Mouse (Mus musculus) kidney, embryonic 16.5 days (tissue): ENCODE measurements around the gene Retnlg. TPM values are rescaled to one million over a fixed set of nuclear protein-coding genes. Genes with fewer than 3 reads are reported as not detected.
"Not testable (repeated sequence)": the region's sequence is repeated elsewhere in the genome, so short reads cannot be mapped to it uniquely, and the experiment has no call there.

Experiments used
- ATAC-seq: fragments of 200-750 bp; cut with Nextera tagmentation; 2 replicates; pipeline ENCODE4 v1.8.0; 2017; ENCODE audit warnings: moderate TSS enrichment; ENCODE audit not compliant: low FRiP score, low TSS enrichment
- H3K27ac ChIP-seq: fragments of 300-500 bp; sonication (generic); 2 replicates; pipeline ENCODE4 v1.5.1; 2014; ENCODE audit warnings: low read length
- H3K27me3 ChIP-seq: fragments of 300-500 bp; sonication (generic); 2 replicates; pipeline ENCODE4 v1.6.1; 2014; ENCODE audit warnings: low read length, control low read depth, mixed read lengths; ENCODE audit not compliant: insufficient read depth
- H3K36me3 ChIP-seq: fragments of 300-500 bp; sonication (generic); 2 replicates; pipeline ENCODE4 v1.6.1; 2014; ENCODE audit warnings: low read length, control low read depth, mixed read lengths; ENCODE audit not compliant: insufficient read depth
- H3K4me1 ChIP-seq: fragments of 300-500 bp; sonication (generic); 2 replicates; pipeline ENCODE4 v1.6.1; 2014; ENCODE audit warnings: low read length, control low read depth, mixed read lengths; ENCODE audit not compliant: insufficient read depth
- H3K4me2 ChIP-seq: fragments of 300-500 bp; sonication (generic); replicated peaks from 2 replicates; pipeline ENCODE4 v1.6.1; 2014; ENCODE audit warnings: low read depth, low read length
- H3K4me3 ChIP-seq: fragments of 300-500 bp; sonication (generic); 2 replicates; pipeline ENCODE4 v1.5.1; 2014; ENCODE audit warnings: mild to moderate bottlenecking, low read length
- H3K9ac ChIP-seq: fragments of 300-500 bp; sonication (generic); replicated peaks from 2 replicates; pipeline ENCODE4 v1.6.1; 2014; ENCODE audit warnings: low read length
- H3K9me3 ChIP-seq: fragments of 300-500 bp; sonication (generic); 2 replicates; pipeline ENCODE4 v1.6.1; 2016; ENCODE audit warnings: low read length, control low read depth
- WGBS: fragments of 180-500 bp; shearing (Covaris S2); extraction: QIAGEN DNeasy Blood & Tissue Kit; methylation state at CpG from one replicate; pipeline ENCODE4 v1.1.7; 2014; 5-methylcytosine and 5-hydroxymethylcytosine counted together
- polyA plus RNA-seq: library from polyadenylated mRNA; unstranded; fragments of >200 nt; fragmentation: Nextera tagmentation; extraction: Ambion mirVana; gene quantifications from 2 replicates; pipeline ENCODE4 v1.2.1, GENCODE M21; 2015

The Retnlg gene
- 0.54 and 1.9 TPM in 2 replicates for polyA plus RNA-seq

DNA sequence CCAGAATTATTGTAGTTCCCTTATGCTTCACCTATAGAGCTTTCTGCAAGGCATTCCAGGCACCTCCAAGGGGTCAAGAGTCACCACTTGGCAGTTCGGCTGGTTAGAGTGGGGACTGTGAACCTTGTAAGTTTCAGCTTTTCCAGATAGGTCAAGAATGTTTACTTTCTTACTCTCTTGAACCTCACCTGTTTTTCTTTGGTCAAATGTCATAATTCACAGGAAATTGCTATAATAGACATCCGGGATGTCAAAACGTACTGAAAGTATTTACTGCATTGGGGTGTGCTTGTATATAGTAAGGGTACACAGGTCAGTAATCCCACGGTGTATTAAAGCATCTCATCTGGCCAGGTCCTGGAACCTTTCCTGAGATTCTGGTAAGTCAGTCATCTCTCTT lies at the start of gene Retnlg:
TSS of gene Retnlg (plus strand) at position 301 of the 400 bp plus-strand sequence.
- H3K4me2 ChIP-seq, result no peak within 1 kb of the TSS
- no peak within 1 kb of the TSS for H3K27ac ChIP-seq
- no peak within 1 kb of the TSS for H3K9ac ChIP-seq
- 61% methylated on average over 4 of the region's 4 CpGs for WGBS
- H3K4me3 ChIP-seq, result no peak within 1 kb of the TSS
- no peaks in the 10 kb centered on the region for H3K36me3 ChIP-seq
- no peaks in the 10 kb centered on the region for H3K27me3 ChIP-seq
- no peaks in the 10 kb centered on the region for H3K4me1 ChIP-seq
- H3K9me3 ChIP-seq, result no peaks in the 10 kb centered on the region
- ATAC-seq, result no peak

- Histone ChIP-seq H3K36me3 (no peaks in the 10 kb centered on the region), H3K9me3 (no peaks in the 10 kb centered on the region), H3K27ac (no peak overlapping the region), H3K4me3 (no peak overlapping the region), H3K4me1 (no peaks in the 10 kb centered on the region), H3K4me2 (no peak overlapping the region), H3K9ac (no peak overlapping the region), H3K27me3 (no peaks in the 10 kb centered on the region)
- no peak for ATAC-seq
- 84% methylated on average over 3 of the region's 3 CpGs for WGBS
Observed at GRCm38 (mm10) chr16:48826474-48826873, 45.9 kb upstream of the Retnlg start.

GRCm38 (mm10) chr16:48827625-48828024 lies 44.8 kb upstream of the Retnlg start:
- Histone ChIP-seq H3K27ac (no peak overlapping the region), H3K4me2 (no peak overlapping the region), H3K27me3 (no peaks in the 10 kb centered on the region), H3K36me3 (no peaks in the 10 kb centered on the region), H3K9me3 (no peaks in the 10 kb centered on the region), H3K9ac (no peak overlapping the region), H3K4me1 (no peaks in the 10 kb centered on the region), H3K4me3 (no peak overlapping the region)
- no peak for ATAC-seq
- WGBS, result 23% methylated on average over 1 of the region's 1 CpGs

DNA sequence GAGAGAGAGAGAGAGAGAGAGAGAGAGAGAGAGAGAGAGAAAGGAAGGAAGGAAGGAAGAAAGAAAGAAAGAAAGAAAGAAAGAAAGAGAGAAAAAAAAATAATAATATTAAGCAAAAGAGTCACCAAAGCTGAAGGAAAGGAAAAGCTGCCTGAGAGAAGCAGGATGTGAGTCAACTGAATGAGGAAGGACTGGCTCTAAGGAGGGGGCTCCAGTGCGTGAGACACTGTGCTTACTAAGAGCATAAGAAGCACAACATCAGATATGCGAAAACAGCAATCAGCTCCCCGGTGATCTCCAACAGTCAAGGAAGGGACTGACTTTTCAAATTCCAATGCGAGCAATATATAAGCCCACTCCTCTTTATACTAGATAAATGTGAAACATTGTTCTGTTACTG lies 43.4 kb upstream of the Retnlg start:
- Histone ChIP-seq H3K27me3 (no peaks in the 10 kb centered on the region), H3K27ac (no peak overlapping the region), H3K4me2 (no peak overlapping the region), H3K9me3 (no peaks in the 10 kb centered on the region), H3K36me3 (no peaks in the 10 kb centered on the region), H3K9ac (no peak overlapping the region), H3K4me3 (no peak overlapping the region), H3K4me1 (no peaks in the 10 kb centered on the region)
- no peak for ATAC-seq
- WGBS, result 82% methylated on average over 4 of the region's 4 CpGs

DNA sequence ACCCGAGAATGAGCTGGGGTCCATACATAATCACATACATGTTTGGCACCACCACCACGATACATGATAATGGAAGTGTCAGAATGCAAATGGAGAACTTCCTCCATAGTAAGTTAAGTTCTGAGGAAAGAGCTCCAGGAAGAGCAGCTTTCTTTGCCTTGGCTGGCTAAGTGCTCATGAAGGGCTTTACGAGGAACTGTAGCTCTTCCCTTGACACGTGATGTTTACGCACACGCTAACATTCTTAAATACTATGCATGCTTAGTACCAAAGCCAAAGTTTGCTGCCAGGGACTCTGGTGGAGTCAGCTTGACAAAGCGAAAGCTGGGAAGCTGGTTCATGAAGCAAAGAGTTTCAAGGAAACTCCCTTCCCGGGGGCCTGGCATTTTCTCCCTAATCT lies 40.4 kb upstream of the Retnlg start:
- Histone ChIP-seq H3K4me1 (no peaks in the 10 kb centered on the region), H3K27me3 (no peaks in the 10 kb centered on the region), H3K36me3 (no peaks in the 10 kb centered on the region), H3K4me3 (no peak overlapping the region), H3K27ac (no peak overlapping the region), H3K9ac (no peak overlapping the region), H3K9me3 (no peaks in the 10 kb centered on the region), H3K4me2 (no peak overlapping the region)
- WGBS, result 81% methylated on average over 7 of the region's 8 CpGs
- no peak for ATAC-seq

GRCm38 (mm10) chr16:48833626-48834025 lies 38.8 kb upstream of the Retnlg start:
- ATAC-seq, H3K27ac ChIP-seq, H3K9me3 ChIP-seq, H3K9ac ChIP-seq, H3K4me2 ChIP-seq, H3K27me3 ChIP-seq, H3K4me3 ChIP-seq, H3K4me1 ChIP-seq, H3K36me3 ChIP-seq: not testable (repeated sequence)
- 67% methylated on average over 1 of the region's 1 CpGs for WGBS

GRCm38 (mm10) chr16:48842266-48842665 lies 30.2 kb upstream of the Retnlg start, which contains the start of gene Retnla:
Gene Retnla, plus strand, starts transcription at chr16:48842551.
- no peak for ATAC-seq
- Histone ChIP-seq H3K27ac (no peak within 1 kb of the TSS), H3K4me2 (no peak within 1 kb of the TSS), H3K36me3 (no peaks in the 10 kb centered on the region), H3K27me3 (no peaks in the 10 kb centered on the region), H3K9ac (no peak within 1 kb of the TSS), H3K9me3 (no peaks in the 10 kb centered on the region), H3K4me3 (no peak within 1 kb of the TSS), H3K4me1 (no peaks in the 10 kb centered on the region)
- 80% methylated on average over 3 of the region's 3 CpGs for WGBS

- Histone ChIP-seq H3K4me2 (no peak overlapping the region), H3K9ac (no peak overlapping the region), H3K27ac (no peak overlapping the region), H3K4me3 (no peak overlapping the region), H3K4me1 (no peaks in the 10 kb centered on the region), H3K27me3 (no peaks in the 10 kb centered on the region), H3K36me3 (no peaks in the 10 kb centered on the region), H3K9me3 (no peaks in the 10 kb centered on the region)
- 90% methylated on average over 4 of the region's 4 CpGs for WGBS
- ATAC-seq, result no peak
Observed at GRCm38 (mm10) chr16:48843671-48844386, 28.6 kb upstream of the Retnlg start.

DNA sequence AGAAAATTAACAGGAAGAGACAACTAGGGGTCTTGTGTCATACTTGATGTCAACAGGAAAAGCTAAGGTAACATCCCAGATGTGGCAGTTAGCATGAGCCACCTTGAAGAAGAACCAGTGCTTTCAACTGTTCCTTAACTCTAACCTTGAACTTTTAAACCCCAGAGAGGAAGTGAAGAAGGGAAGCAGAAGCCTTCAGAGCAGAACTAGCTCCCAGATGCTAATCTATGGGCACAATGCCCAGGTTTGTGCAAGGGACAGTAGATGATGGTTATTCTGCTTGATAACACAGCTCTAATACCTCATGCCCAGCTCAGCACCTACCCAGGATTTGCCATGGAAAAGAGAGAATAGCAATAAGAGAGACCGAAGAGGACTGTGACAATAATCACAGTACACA lies 7.4 kb upstream of the Retnlg start:
- H3K27ac ChIP-seq, H3K9me3 ChIP-seq, H3K36me3 ChIP-seq, ATAC-seq, H3K4me2 ChIP-seq, H3K4me1 ChIP-seq, H3K27me3 ChIP-seq, H3K9ac ChIP-seq, H3K4me3 ChIP-seq: not testable (repeated sequence)
- WGBS, result 100% methylated on average over 1 of the region's 1 CpGs

DNA sequence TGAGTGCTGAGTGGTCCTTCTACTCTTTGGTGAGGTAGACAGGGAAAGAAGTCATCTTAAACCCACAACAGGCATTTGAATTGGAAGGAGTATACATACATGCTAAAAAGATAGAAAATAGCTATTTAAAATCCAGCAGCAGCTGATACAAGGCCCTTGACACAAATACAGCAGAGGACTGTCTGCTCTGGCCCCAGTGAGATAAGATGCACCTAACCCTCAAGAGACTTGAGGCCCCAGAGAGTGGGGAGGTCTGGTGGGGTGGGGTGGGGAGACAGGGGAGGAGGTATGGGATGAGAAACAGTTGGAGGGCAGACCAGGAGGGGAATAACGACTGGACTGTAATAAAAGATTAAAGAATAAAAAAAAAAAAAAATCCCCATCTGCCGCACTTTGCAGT lies 4.7 kb upstream of the Retnlg start:
- no peaks in the 10 kb centered on the region for H3K9me3 ChIP-seq
- no peak overlapping the region for H3K9ac ChIP-seq
- WGBS, result 81% methylated on average over 2 of the region's 2 CpGs
- H3K4me1 ChIP-seq, result no peaks in the 10 kb centered on the region
- H3K4me3 ChIP-seq, result no peak overlapping the region
- H3K27ac ChIP-seq, result no peak overlapping the region
- no peaks in the 10 kb centered on the region for H3K27me3 ChIP-seq
- no peak overlapping the region for H3K4me2 ChIP-seq
- H3K36me3 ChIP-seq, result no peaks in the 10 kb centered on the region
- no peak for ATAC-seq
